Mouse (Mus musculus) left cerebral cortex, adult 2 months (tissue): ENCODE data around the gene Snx22. TPM values are rescaled to one million over a fixed set of nuclear protein-coding genes. Genes with fewer than 3 reads are reported as not detected.

Experiments used
- DNase-seq, 2 experiments: peaks; one replicate each; pipeline ENCODE4 v3.0.0; 2021 to 2022; ENCODE audit warnings: low spot score in 2 of 2, mixed read lengths in 1 of 2; ENCODE audit errors: extremely low spot score in 1 of 2
- H3K27ac ChIP-seq: fragments of 200-600 bp; 2 replicates; pipeline ENCODE4 v1.8.1; 2022
- H3K4me3 ChIP-seq: fragments of 200-600 bp; 2 replicates; pipeline ENCODE4 v1.8.1; 2022
- CTCF ChIP-seq: fragments of 200-600 bp; IDR thresholded peaks from 2 replicates; pipeline ENCODE4 v1.8.1; 2022; ENCODE audit warnings: antibody characterized with exemption, mild to moderate bottlenecking, moderate library complexity
- intact Hi-C: fragments of 180-260 bp; cut with DNase I; formaldehyde crosslinking; loops from one replicate; pipeline ENCODE4 v1.15.1; 2025
- total RNA-seq, 2 experiments: library from RNA; stranded (reverse); gene quantifications; 2 replicates each; pipeline ENCODE4 v1.2.3; 2021

The Snx22 gene
- total RNA-seq, 2 experiments from 2014 or later = 3.5 to 3.9 TPM

- intact Hi-C loops = no loop called here
- no peak for DNase-seq
- no peak for TF ChIP-seq CTCF
These were observed 2.7 kb downstream of the Snx22 start for GRCm38 (mm10) chr9:66066791-66067190.

GRCm38 (mm10) chr9:66064316-66064715, 5.2 kb downstream of the Snx22 start:
- intact Hi-C loops = loop anchor here (5.0 kb wide), 1 partner anchor 33 kb away; no protein-coding TSS in a partner anchor

More at GRCm38 (mm10) chr9:66066791-66067190, 2.7 kb downstream of the Snx22 start:
- no peak overlapping the region for H3K4me3 ChIP-seq
- H3K27ac ChIP-seq = no peak overlapping the region

GRCm38 (mm10) chr9:66063446-66063845, 6.1 kb downstream of the Snx22 start:
- no peak for TF ChIP-seq CTCF
- H3K27ac ChIP-seq = no peak overlapping the region
- H3K4me3 ChIP-seq = no peak overlapping the region
- no peak for DNase-seq
- intact Hi-C loops = loop anchor here (5.0 kb wide), 1 partner anchor 34 kb away; no protein-coding TSS in a partner anchor

More at GRCm38 (mm10) chr9:66064316-66064715, 5.2 kb downstream of the Snx22 start:
- Histone ChIP-seq H3K27ac (no peak overlapping the region), H3K4me3 (no peak overlapping the region)
- no peak for TF ChIP-seq CTCF
- DNase-seq = no peak

GRCm38 (mm10) chr9:66061656-66062055, 7.9 kb downstream of the Snx22 start:
- no peak for DNase-seq
- no peak for TF ChIP-seq CTCF
- intact Hi-C loops = loop anchor here (2.0 to 5.0 kb wide), 2 partner anchors 36 to 153 kb away; partner anchors contain the start of genes Csnk1g1 and Trip4
- no peak overlapping the region for H3K27ac ChIP-seq
- H3K4me3 ChIP-seq = peak overlapping the region; percentile 84

- intact Hi-C loops = loop anchor here (1.0 to 5.0 kb wide), 3 partner anchors 36 to 152 kb away; partner anchors contain the start of genes Csnk1g1 and Trip4
- Histone ChIP-seq H3K4me3 (peak overlapping the region; percentile 84), H3K27ac (no peak overlapping the region; the same call in 1 of the 2 replicates)
- DNase-seq = no peak
- TF ChIP-seq CTCF = no peak
These were observed 8.5 kb downstream of the Snx22 start for GRCm38 (mm10) chr9:66060986-66061385.

GRCm38 (mm10) chr9:66060308-66060647, 9.2 kb downstream of the Snx22 start:
- DNase-seq = no peak
- Histone ChIP-seq H3K27ac (peak overlapping the region; percentile 88), H3K4me3 (peak overlapping the region; percentile 84)
- TF ChIP-seq CTCF = no peak
- intact Hi-C loops = loop anchor here (1.0 to 5.0 kb wide), 3 partner anchors 37 to 151 kb away; partner anchors contain the start of genes Csnk1g1 and Trip4

- H3K27ac ChIP-seq = peak within 1 kb of the TSS; percentile 88
- DNase-seq = peak; percentile 98
- no peak for TF ChIP-seq CTCF
- peak within 1 kb of the TSS; percentile 84 for H3K4me3 ChIP-seq
- intact Hi-C loops = loop anchor here (1.0 to 5.0 kb wide), 3 partner anchors 38 to 151 kb away; partner anchors contain the start of genes Csnk1g1 and Trip4
These were observed 9.8 kb downstream of the Snx22 start, which contains the start of gene Ppib for GRCm38 (mm10) chr9:66059583-66060307. Ppib (plus strand) TSS chr9:66060222.

GRCm38 (mm10) chr9:66053620-66054019, 15.9 kb downstream of the Snx22 start:
- no peak overlapping the region for H3K27ac ChIP-seq
- no peak for DNase-seq
- no peak; the same call in 1 of the 2 replicates for TF ChIP-seq CTCF
- no peak overlapping the region for H3K4me3 ChIP-seq
- intact Hi-C loops = no loop called here

GRCm38 (mm10) chr9:66052731-66053130, 16.8 kb downstream of the Snx22 start:
- no peak for DNase-seq
- TF ChIP-seq CTCF = no peak
- no peak overlapping the region for H3K4me3 ChIP-seq
- intact Hi-C loops = no loop called here
- no peak overlapping the region for H3K27ac ChIP-seq

- intact Hi-C loops = no loop called here
- Histone ChIP-seq H3K4me3 (no peak overlapping the region), H3K27ac (no peak overlapping the region)
- DNase-seq = no peak
- no peak for TF ChIP-seq CTCF
These were observed 18.0 kb downstream of the Snx22 start for GRCm38 (mm10) chr9:66051493-66051892.

- Histone ChIP-seq H3K27ac (no peak overlapping the region), H3K4me3 (no peak overlapping the region)
- intact Hi-C loops = no loop called here
- DNase-seq = no peak
- peak; percentile 45 for TF ChIP-seq CTCF
These were observed 19.5 kb downstream of the Snx22 start for GRCm38 (mm10) chr9:66049931-66050601.

GRCm38 (mm10) chr9:66043241-66043640, 26.3 kb downstream of the Snx22 start:
- intact Hi-C loops = no loop called here
- no peak for DNase-seq
- no peak overlapping the region for H3K4me3 ChIP-seq
- no peak overlapping the region for H3K27ac ChIP-seq
- TF ChIP-seq CTCF = no peak
